Mouse (Mus musculus): ENCODE data around the gene Tut7. TPM values are rescaled to one million over a fixed set of nuclear protein-coding genes. Genes with fewer than 3 reads are reported as not detected.

Gene Tut7
- polyA plus RNA-seq, 1 experiment from 2014 or later: 48.1 TPM

- no peak for ATAC-seq (ENCODE audit: insufficient read depth, low FRiP score, low read depth)
- WGBS: 69% methylated on average over 3 of the region's 3 CpGs
- peaks cover 24% of the 10 kb centered on the region for H3K4me1 ChIP-seq
Observed at GRCm38 (mm10) chr13:59820836-59821235, 2.1 kb downstream of the Tut7 start.

GRCm38 (mm10) chr13:59820114-59820513 is 2.8 kb downstream of the Tut7 start:
- H3K9me3 ChIP-seq: no peaks in the 10 kb centered on the region
- 60% methylated on average over 4 of the region's 4 CpGs for WGBS
- peaks cover 14% of the 10 kb centered on the region for H3K36me3 ChIP-seq
- H3K4me1 ChIP-seq: peaks cover 24% of the 10 kb centered on the region
- no peak overlapping the region for H3K27ac ChIP-seq
- H3K4me3 ChIP-seq (replicated peaks): peak overlapping the region; percentile 9; the same call in 1 of the 2 replicates
- H3K27me3 ChIP-seq (replicated peaks): no peaks in the 10 kb centered on the region
- no peak for ATAC-seq (ENCODE audit: insufficient read depth, low FRiP score, low read depth)
- H3K9ac ChIP-seq: 0 out of 2 replicates have a peak overlapping the region, but pooled peaks have one; percentile 25
- H3K4me2 ChIP-seq: peak overlapping the region; percentile 24

More at GRCm38 (mm10) chr13:59820836-59821235, 2.1 kb downstream of the Tut7 start:
- Histone ChIP-seq H3K36me3 (peaks cover 7% of the 10 kb centered on the region), H3K27ac (no peak overlapping the region), H3K4me2 (peak overlapping the region; percentile 56), H3K9ac (no peak overlapping the region), H3K27me3 (replicated peaks) (no peaks in the 10 kb centered on the region), H3K4me3 (replicated peaks) (peak overlapping the region; percentile 23), H3K9me3 (no peaks in the 10 kb centered on the region)

- Histone ChIP-seq H3K9me3 (no peaks in the 10 kb centered on the region), H3K4me1 (peaks cover 24% of the 10 kb centered on the region), H3K4me2 (no peak overlapping the region), H3K36me3 (peaks cover 33% of the 10 kb centered on the region), H3K27ac (no peak overlapping the region), H3K27me3 (replicated peaks) (no peaks in the 10 kb centered on the region), H3K4me3 (replicated peaks) (no peak overlapping the region), H3K9ac (no peak overlapping the region)
- WGBS: 83% methylated on average over 4 of the region's 4 CpGs
- no peak for ATAC-seq (ENCODE audit: insufficient read depth, low FRiP score, low read depth)
Observed at GRCm38 (mm10) chr13:59817352-59817751, 5.6 kb downstream of the Tut7 start.

- Histone ChIP-seq H3K4me3 (replicated peaks) (no peak overlapping the region), H3K9me3 (no peaks in the 10 kb centered on the region), H3K36me3 (peaks cover 53% of the 10 kb centered on the region), H3K27me3 (replicated peaks) (no peaks in the 10 kb centered on the region), H3K4me2 (no peak overlapping the region), H3K27ac (peak overlapping the region; percentile 41; the same call in 1 of the 2 replicates), H3K4me1 (peaks cover 4% of the 10 kb centered on the region), H3K9ac (no peak overlapping the region)
- 75% methylated on average over 6 of the region's 6 CpGs for WGBS
- peak; percentile 98 for ATAC-seq (ENCODE audit: insufficient read depth, low FRiP score, low read depth)
Observed at GRCm38 (mm10) chr13:59814109-59814591, 8.8 kb downstream of the Tut7 start.

GRCm38 (mm10) chr13:59811581-59811980 is 11.4 kb downstream of the Tut7 start:
- H3K4me3 ChIP-seq (replicated peaks): no peak overlapping the region
- WGBS: 95% methylated on average over 3 of the region's 3 CpGs
- no peak overlapping the region for H3K9ac ChIP-seq
- no peaks in the 10 kb centered on the region for H3K27me3 ChIP-seq (replicated peaks)
- ATAC-seq (ENCODE audit: insufficient read depth, low FRiP score, low read depth): no peak
- peaks cover 64% of the 10 kb centered on the region for H3K36me3 ChIP-seq
- H3K27ac ChIP-seq: no peak overlapping the region
- H3K4me2 ChIP-seq: no peak overlapping the region
- no peaks in the 10 kb centered on the region for H3K9me3 ChIP-seq
- H3K4me1 ChIP-seq: no peaks in the 10 kb centered on the region

- 87% methylated on average over 6 of the region's 6 CpGs for WGBS
- H3K36me3 ChIP-seq: peaks cover 84% of the 10 kb centered on the region
- no peaks in the 10 kb centered on the region for H3K27me3 ChIP-seq (replicated peaks)
Observed at GRCm38 (mm10) chr13:59801000-59801399, 21.9 kb downstream of the Tut7 start.

GRCm38 (mm10) chr13:59800077-59800476 is 22.9 kb downstream of the Tut7 start:
- H3K36me3 ChIP-seq: peaks cover 86% of the 10 kb centered on the region
- 79% methylated on average over 2 of the region's 2 CpGs for WGBS

More at GRCm38 (mm10) chr13:59801000-59801399, 21.9 kb downstream of the Tut7 start:
- H3K9me3 ChIP-seq: no peaks in the 10 kb centered on the region
- no peak overlapping the region for H3K4me2 ChIP-seq
- no peak for ATAC-seq (ENCODE audit: insufficient read depth, low FRiP score, low read depth)
- no peak overlapping the region for H3K4me3 ChIP-seq (replicated peaks)
- H3K9ac ChIP-seq: no peak overlapping the region
- H3K27ac ChIP-seq: no peak overlapping the region
- H3K4me1 ChIP-seq: no peaks in the 10 kb centered on the region

GRCm38 (mm10) chr13:59798306-59798705 is 24.6 kb downstream of the Tut7 start:
- no peak for ATAC-seq (ENCODE audit: insufficient read depth, low FRiP score, low read depth)
- H3K27ac ChIP-seq: no peak overlapping the region
- no peaks in the 10 kb centered on the region for H3K9me3 ChIP-seq
- H3K4me1 ChIP-seq: no peaks in the 10 kb centered on the region
- no peak overlapping the region for H3K9ac ChIP-seq
- H3K4me3 ChIP-seq (replicated peaks): no peak overlapping the region
- H3K36me3 ChIP-seq: peaks cover 82% of the 10 kb centered on the region
- H3K4me2 ChIP-seq: no peak overlapping the region
- no peaks in the 10 kb centered on the region for H3K27me3 ChIP-seq (replicated peaks)
- WGBS: 84% methylated on average over 1 of the region's 1 CpGs

More at GRCm38 (mm10) chr13:59800077-59800476, 22.9 kb downstream of the Tut7 start:
- ATAC-seq (ENCODE audit: insufficient read depth, low FRiP score, low read depth): no peak
- Histone ChIP-seq H3K9ac (no peak overlapping the region), H3K9me3 (no peaks in the 10 kb centered on the region), H3K4me1 (no peaks in the 10 kb centered on the region), H3K27ac (no peak overlapping the region), H3K4me3 (replicated peaks) (no peak overlapping the region), H3K27me3 (replicated peaks) (no peaks in the 10 kb centered on the region), H3K4me2 (no peak overlapping the region)

- Histone ChIP-seq H3K4me3 (replicated peaks) (no peak overlapping the region), H3K27ac (no peak overlapping the region), H3K36me3 (peaks cover 76% of the 10 kb centered on the region), H3K4me1 (no peaks in the 10 kb centered on the region), H3K27me3 (replicated peaks) (no peaks in the 10 kb centered on the region), H3K9me3 (no peaks in the 10 kb centered on the region), H3K9ac (no peak overlapping the region), H3K4me2 (no peak overlapping the region)
- no peak for ATAC-seq (ENCODE audit: insufficient read depth, low FRiP score, low read depth)
- 86% methylated on average over 9 of the region's 9 CpGs for WGBS
Observed at GRCm38 (mm10) chr13:59796466-59796848, 26.5 kb downstream of the Tut7 start.

- Histone ChIP-seq H3K36me3 (peaks cover 72% of the 10 kb centered on the region), H3K9ac (no peak overlapping the region), H3K4me1 (no peaks in the 10 kb centered on the region), H3K4me2 (no peak overlapping the region), H3K9me3 (no peaks in the 10 kb centered on the region), H3K27me3 (replicated peaks) (no peaks in the 10 kb centered on the region), H3K27ac (no peak overlapping the region), H3K4me3 (replicated peaks) (no peak overlapping the region)
- 85% methylated on average over 6 of the region's 6 CpGs for WGBS
- ATAC-seq (ENCODE audit: insufficient read depth, low FRiP score, low read depth): peak; percentile 93
Observed at GRCm38 (mm10) chr13:59795807-59796465, 27.0 kb downstream of the Tut7 start.

- no peak overlapping the region for H3K4me2 ChIP-seq
- no peak overlapping the region for H3K27ac ChIP-seq
- ATAC-seq (ENCODE audit: insufficient read depth, low FRiP score, low read depth): no peak
- H3K4me1 ChIP-seq: no peaks in the 10 kb centered on the region
- H3K27me3 ChIP-seq (replicated peaks): no peaks in the 10 kb centered on the region
- 90% methylated on average over 1 of the region's 1 CpGs for WGBS
- no peaks in the 10 kb centered on the region for H3K9me3 ChIP-seq
- H3K36me3 ChIP-seq: peaks cover 69% of the 10 kb centered on the region
- no peak overlapping the region for H3K9ac ChIP-seq
- H3K4me3 ChIP-seq (replicated peaks): no peak overlapping the region
Observed at GRCm38 (mm10) chr13:59794786-59795185, 28.2 kb downstream of the Tut7 start.

- no peak within 1 kb of the TSS for H3K9ac ChIP-seq
- ATAC-seq (ENCODE audit: insufficient read depth, low FRiP score, low read depth): no peak
- H3K4me2 ChIP-seq: no peak within 1 kb of the TSS
- no peak within 1 kb of the TSS for H3K4me3 ChIP-seq (replicated peaks)
- H3K4me1 ChIP-seq: no peaks in the 10 kb centered on the region
- H3K27ac ChIP-seq: no peak within 1 kb of the TSS
- no peaks in the 10 kb centered on the region for H3K9me3 ChIP-seq
- H3K36me3 ChIP-seq: peaks cover 84% of the 10 kb centered on the region
- no peaks in the 10 kb centered on the region for H3K27me3 ChIP-seq (replicated peaks)
- WGBS: 74% methylated on average over 7 of the region's 7 CpGs
Observed at GRCm38 (mm10) chr13:59782145-59782544, 40.8 kb downstream of the Tut7 start, which contains the start of gene Gm49354. TSS of gene Gm49354 (minus strand) at chr13:59782245.

Data from stomach, embryonic 15.5 days (tissue).